Mouse (Mus musculus): ENCODE measurements at regions not wholly inside any gene's neighbourhood (a gene's known extent, or its start where the extent isn't known, plus 50 kb on each side); places are given as distances from the start of the nearest gene placed in this dataset.
A peak's percentile ranks its signal among the peaks of the same experiment; 100 is the strongest.

- DNase-seq (ENCODE audit: low spot score in 2 of 2), result no peak
These were observed 88.0 kb downstream of the Tent5c start for GRCm38 (mm10) chr3:100401080-100401479.

- DNase-seq (ENCODE audit: low spot score in 2 of 2), result no peak
These were observed 91.6 kb downstream of the Tent5c start for GRCm38 (mm10) chr3:100397491-100397890.

GRCm38 (mm10) chr3:100394911-100395604, 94.1 kb downstream of the Tent5c start:
- DNase-seq (ENCODE audit: low spot score in 2 of 2), result no peak

- no peak for DNase-seq (ENCODE audit: low spot score in 2 of 2)
These were observed 95.2 kb downstream of the Tent5c start for GRCm38 (mm10) chr3:100393956-100394355.

GRCm38 (mm10) chr3:100382181-100382580, 106.9 kb downstream of the Tent5c start:
- no peak for DNase-seq (ENCODE audit: low spot score in 2 of 2)

- DNase-seq (ENCODE audit: low spot score in 2 of 2), result no peak
These were observed 107.8 kb downstream of the Tent5c start for GRCm38 (mm10) chr3:100381363-100381762.

GRCm38 (mm10) chr3:100376162-100376561, 113.0 kb downstream of the Tent5c start:
- DNase-seq (ENCODE audit: low spot score in 2 of 2), result no peak

GRCm38 (mm10) chr3:100366884-100367840, 122.0 kb downstream of the Tent5c start:
- DNase-seq (ENCODE audit: low spot score in 2 of 2), result no peak

- no peak for DNase-seq (ENCODE audit: low spot score in 2 of 2)
These were observed 122.7 kb downstream of the Tent5c start for GRCm38 (mm10) chr3:100366447-100366846.

- no peak for DNase-seq (ENCODE audit: low spot score in 2 of 2)
These were observed 123.7 kb downstream of the Tent5c start for GRCm38 (mm10) chr3:100365354-100365945.

- no peak for DNase-seq (ENCODE audit: low spot score in 2 of 2)
These were observed 124.4 kb downstream of the Tent5c start for GRCm38 (mm10) chr3:100364706-100365105.

- no peak for DNase-seq (ENCODE audit: low spot score in 2 of 2)
These were observed 126.1 kb downstream of the Tent5c start for GRCm38 (mm10) chr3:100362983-100363382.

GRCm38 (mm10) chr3:100360019-100360418, 129.1 kb downstream of the Tent5c start:
- no peak for DNase-seq (ENCODE audit: low spot score in 2 of 2)

- peak in 1 of 2 experiments; percentile 34 for DNase-seq (ENCODE audit: low spot score in 2 of 2)
These were observed 130.1 kb downstream of the Tent5c start for GRCm38 (mm10) chr3:100359036-100359435.

GRCm38 (mm10) chr3:100333478-100333877, 155.6 kb downstream of the Tent5c start:
- no peak for DNase-seq (ENCODE audit: low spot score in 2 of 2)

GRCm38 (mm10) chr3:100318357-100318756, 156.2 kb upstream of the Wdr3 start:
- no peak for DNase-seq (ENCODE audit: low spot score in 2 of 2)

GRCm38 (mm10) chr3:100287818-100288217, 125.6 kb upstream of the Wdr3 start:
- DNase-seq (ENCODE audit: low spot score in 2 of 2), result no peak

GRCm38 (mm10) chr3:100266976-100267375, 104.8 kb upstream of the Wdr3 start:
- DNase-seq (ENCODE audit: low spot score in 2 of 2), result no peak

- DNase-seq (ENCODE audit: low spot score in 2 of 2), result no peak
These were observed 102.8 kb upstream of the Wdr3 start for GRCm38 (mm10) chr3:100264991-100265390.

Data from cerebellum, postnatal 4 days (tissue).